Mouse (Mus musculus) CH12.LX (cell line): Measurements from ENCODE around the gene Leap2. TPM values are rescaled to one million over a fixed set of nuclear protein-coding genes. Genes with fewer than 3 reads are reported as not detected.
A peak's percentile ranks its signal among the peaks of the same experiment; 100 is the strongest.

Source experiments
- DNase-seq: peaks from one replicate; pipeline ENCODE4 v3.0.0-alpha.2; 2013; ENCODE audit errors: extremely low read depth
- H3K27ac ChIP-seq: 2 replicates; pipeline ENCODE4 v1.5.1; 2012; ENCODE audit warnings: low read depth, mild to moderate bottlenecking, control low read depth, moderate library complexity; ENCODE audit not compliant: insufficient read depth
- H3K27me3 ChIP-seq: replicated peaks from 2 replicates; pipeline ENCODE3; 2012; ENCODE audit warnings: inconsistent platforms
- H3K36me3 ChIP-seq, 2 experiments: replicated peaks in 1 of 2; 2 replicates each; pipeline versions ENCODE3 to v1.6.1; 2012; ENCODE audit warnings: inconsistent platforms in 1 of 2, low read length in 1 of 2, mild to moderate bottlenecking in 1 of 2, mixed read lengths in 1 of 2, moderate library complexity in 1 of 2; ENCODE audit not compliant: control insufficient read depth in 1 of 2, insufficient read depth in 1 of 2
- H3K4me1 ChIP-seq, 2 experiments: 2 replicates each; pipeline ENCODE4 v1.6.1; 2012; ENCODE audit warnings: inconsistent platforms in 1 of 2, moderate library complexity in 1 of 2; ENCODE audit not compliant: insufficient read depth in 2 of 2, control insufficient read depth in 1 of 2
- H3K4me2 ChIP-seq: 2 replicates; pipeline ENCODE4 v1.6.1; 2012; ENCODE audit warnings: low read depth, mild to moderate bottlenecking, control low read depth; ENCODE audit not compliant: poor library complexity, insufficient read depth, severe bottlenecking
- H3K4me3 ChIP-seq, 3 experiments: fragments of 150-350 bp in 1 of 3; sonication (generic) in 1 of 3; replicated peaks in 1 of 3; 2 replicates each; pipeline versions ENCODE3 to v1.5.1; 2011 to 2012; ENCODE audit warnings: low read depth in 2 of 3, low read length in 2 of 3, mild to moderate bottlenecking in 2 of 3, moderate library complexity in 2 of 3, control low read depth in 1 of 3, improper control_type of control experiment in 1 of 3, inconsistent platforms in 1 of 3, mixed read lengths in 1 of 3; ENCODE audit not compliant: poor library complexity in 1 of 3
- H3K79me2 ChIP-seq: replicated peaks from 2 replicates; pipeline ENCODE4 v1.6.1; 2012; ENCODE audit warnings: mild to moderate bottlenecking, moderate library complexity; ENCODE audit not compliant: control insufficient read depth, poor library complexity, insufficient read depth, severe bottlenecking; ENCODE audit errors: extremely low read depth
- H3K9ac ChIP-seq: 2 replicates; pipeline ENCODE4 v1.6.1; 2012; ENCODE audit warnings: low read depth, mild to moderate bottlenecking, control low read depth, moderate library complexity; ENCODE audit not compliant: insufficient read depth
- H3K9me3 ChIP-seq: replicated peaks from 2 replicates; pipeline ENCODE3; 2012; ENCODE audit warnings: low read length, inconsistent platforms, mixed read lengths
- CHD1 ChIP-seq: IDR thresholded peaks from 2 replicates; pipeline ENCODE4 v1.6.1; 2012; ENCODE audit warnings: low read depth, low read length, improper control_type of control experiment, inconsistent platforms
- CTCF ChIP-seq, 2 experiments: IDR thresholded peaks in 1 of 2; conservative IDR thresholded peaks in 1 of 2; 2 replicates each; pipeline ENCODE4 v1.5.1; 2011 to 2012; ENCODE audit warnings: low read depth in 2 of 2, low read length in 2 of 2, improper control_type of control experiment in 1 of 2, inconsistent platforms in 1 of 2, mild to moderate bottlenecking in 1 of 2, moderate library complexity in 1 of 2
- E2F4 ChIP-seq: IDR thresholded peaks from 2 replicates; pipeline ENCODE4 v1.6.1; 2011; ENCODE audit warnings: low read depth, low read length, improper control_type of control experiment; ENCODE audit not compliant: insufficient replicate concordance
- EP300 ChIP-seq: IDR thresholded peaks from 2 replicates; pipeline ENCODE4 v1.6.1; 2011; ENCODE audit warnings: low read length, improper control_type of control experiment
- IRF4 ChIP-seq: IDR thresholded peaks from 2 replicates; pipeline ENCODE4 v1.6.1; 2014; ENCODE audit warnings: low read depth, mild to moderate bottlenecking, inconsistent platforms, low read length, improper control_type of control experiment
- MAX ChIP-seq: IDR thresholded peaks from 2 replicates; pipeline ENCODE4 v1.6.1; 2011; ENCODE audit warnings: low read length, improper control_type of control experiment
- MXI1 ChIP-seq: IDR thresholded peaks from 2 replicates; pipeline ENCODE4 v1.6.1; 2011; ENCODE audit warnings: mild to moderate bottlenecking, low read depth, low read length, improper control_type of control experiment
- NELFE ChIP-seq: IDR thresholded peaks from 2 replicates; pipeline ENCODE4 v1.6.1; 2011; ENCODE audit warnings: low read depth, low read length, improper control_type of control experiment
- PAX5 ChIP-seq: IDR thresholded peaks from 2 replicates; pipeline ENCODE4 v1.6.1; 2012; ENCODE audit warnings: low read length, inconsistent platforms, mixed read lengths
- RAD21 ChIP-seq: IDR thresholded peaks from 2 replicates; pipeline ENCODE4 v1.6.1; 2011; ENCODE audit warnings: low read depth, mild to moderate bottlenecking, low read length, improper control_type of control experiment, moderate library complexity
- RCOR1 ChIP-seq: conservative IDR thresholded peaks from 2 replicates; pipeline ENCODE4 v1.6.1; 2012; ENCODE audit warnings: low read depth, mild to moderate bottlenecking, inconsistent platforms, low read length, improper control_type of control experiment
- SMC3 ChIP-seq: IDR thresholded peaks from 2 replicates; pipeline ENCODE4 v1.6.1; 2011; ENCODE audit warnings: low read depth, low read length, improper control_type of control experiment
- TBP ChIP-seq: conservative IDR thresholded peaks from 2 replicates; pipeline ENCODE4 v1.6.1; 2011; ENCODE audit warnings: low read depth, low read length, improper control_type of control experiment
- USF1 ChIP-seq: IDR thresholded peaks from 2 replicates; pipeline ENCODE4 v1.6.1; 2014; ENCODE audit warnings: low read depth, mild to moderate bottlenecking, inconsistent platforms, low read length, improper control_type of control experiment
- USF2 ChIP-seq: conservative IDR thresholded peaks from 2 replicates; pipeline ENCODE4 v1.6.1; 2011; ENCODE audit warnings: low read depth, low read length, improper control_type of control experiment
- ZC3H11A ChIP-seq: IDR thresholded peaks from 2 replicates; pipeline ENCODE4 v1.6.1; 2012; ENCODE audit warnings: low read depth, mild to moderate bottlenecking, inconsistent platforms, low read length, improper control_type of control experiment
- ZKSCAN1 ChIP-seq: IDR thresholded peaks from 2 replicates; pipeline ENCODE4 v1.6.1; 2012; ENCODE audit warnings: low read depth, inconsistent platforms, low read length, improper control_type of control experiment, borderline replicate concordance
- dilution Hi-C: fragments of 300-500 bp; cut with MboI; formaldehyde crosslinking; loops from 2 replicates; pipeline ENCODE4 v1.14.3; 2020; ENCODE audit warnings: low sequenced_read_pairs; ENCODE audit not compliant: extremely low pct_unique_long_range_greater_than_20kb, extremely low pct_ligation_motif_present
- in situ Hi-C: fragments of 300-500 bp; cut with MboI; formaldehyde crosslinking; loops from 3 replicates; pipeline ENCODE4 v1.14.3; 2019; ENCODE audit warnings: low sequenced_read_pairs, low pct_ligation_motif_present, low pct_unique_long_range_greater_than_20kb, mixed read lengths
- polyA plus RNA-seq: library from polyadenylated mRNA; unstranded; fragments of >175 nt; gene quantifications from 2 replicates; pipeline ENCODE4 v1.2.1, GENCODE M21; 2012; ENCODE audit warnings: low read depth; ENCODE audit not compliant: insufficient read length
- total RNA-seq, 2 experiments: library from RNA; depleted of rRNA; stranded (reverse); fragments of 300-350 nt in 1 of 2; fragments of >200 nt in 1 of 2; gene quantifications; 2 replicates each; pipeline ENCODE4 v1.2.3; 2012 to 2014

Leap2 gene
- total and polyA plus RNA-seq, 3 experiments, result not detected

DNA sequence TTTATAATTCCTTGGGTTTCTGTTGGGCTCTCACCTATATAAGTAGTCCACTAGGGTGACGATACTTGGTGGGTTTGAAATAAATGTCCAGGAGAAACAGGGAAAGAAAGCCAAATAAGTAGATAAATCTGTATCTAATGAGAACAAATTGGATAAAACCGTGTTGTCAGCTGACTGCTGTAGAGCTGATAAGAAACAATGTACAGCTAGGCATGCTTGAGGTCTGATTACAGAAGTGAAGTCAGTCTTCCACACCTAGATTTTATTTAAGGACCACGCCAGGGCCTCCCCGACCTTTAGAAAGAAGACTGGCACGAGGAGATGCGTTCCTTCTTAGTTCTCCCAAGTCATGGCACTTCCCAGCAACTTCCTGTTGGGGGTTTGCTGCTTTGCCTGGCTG lies 10.1 kb upstream of the Leap2 start:
- H3K27me3 ChIP-seq, result peaks cover 3% of the 10 kb centered on the region
- H3K79me2 ChIP-seq, result peaks cover 18% of the 10 kb centered on the region
- no peak overlapping the region for H3K4me3 ChIP-seq
- H3K9ac ChIP-seq, result no peak overlapping the region
- no peaks in the 10 kb centered on the region for H3K9me3 ChIP-seq
- H3K4me1 ChIP-seq, result peaks cover 17 to 33% of the 10 kb centered on the region in 2 experiments
- H3K4me2 ChIP-seq, result no peak overlapping the region
- TF ChIP-seq PAX5 (no peak), RAD21 (no peak), IRF4 (no peak), ZC3H11A (no peak), ZKSCAN1 (no peak), USF2 (no peak), TBP (no peak), E2F4 (no peak), EP300 (no peak), USF1 (no peak), CHD1 (no peak), RCOR1 (no peak), MXI1 (no peak), SMC3 (no peak)
- H3K36me3 ChIP-seq, result peaks cover 9 to 15% of the 10 kb centered on the region in 2 experiments
- no peak for DNase-seq
- dilution Hi-C loops (no loop called here), in situ Hi-C loops (no loop called here)
- H3K27ac ChIP-seq, result no peak overlapping the region

- no peak for DNase-seq
- no peak for TF ChIP-seq MAX
- 0 out of 2 replicates have a peak, but pooled peaks have one; percentile 53 for TF ChIP-seq NELFE
- TF ChIP-seq CTCF (conservative IDR thresholded peaks at IDR 0.05 in 1 of 2, IDR thresholded peaks at IDR 0.05 in 1 of 2; ENCODE audit: low read depth in 2 of 2, low read length in 2 of 2), result no peak
- 0 out of 2 replicates have a peak, but pooled peaks have one; percentile 45 for TF ChIP-seq MXI1
- H3K4me1 ChIP-seq, result peaks cover 14 to 28% of the 10 kb centered on the region in 2 experiments
- H3K27me3 ChIP-seq, result peaks cover 3% of the 10 kb centered on the region
- in situ Hi-C loops (no loop called here), dilution Hi-C loops (no loop called here)
- 0 out of 2 replicates have a peak overlapping the region, but pooled peaks have one; percentile 14 for H3K9ac ChIP-seq
- peaks cover 18% of the 10 kb centered on the region for H3K79me2 ChIP-seq
- H3K36me3 ChIP-seq, result peaks cover 12 to 26% of the 10 kb centered on the region in 2 experiments
- H3K4me3 ChIP-seq, result peak overlapping the region; percentile 28 to 49 (median 44)
- H3K4me2 ChIP-seq, result peak overlapping the region; percentile 63
- H3K9me3 ChIP-seq, result no peaks in the 10 kb centered on the region
- no peak overlapping the region for H3K27ac ChIP-seq
Measured at GRCm38 (mm10) chr11:53431347-53432056, 8.5 kb upstream of the Leap2 start.
